9 mouse cellular contexts compared by ENCODE assay signal in the genomic region with DNA sequence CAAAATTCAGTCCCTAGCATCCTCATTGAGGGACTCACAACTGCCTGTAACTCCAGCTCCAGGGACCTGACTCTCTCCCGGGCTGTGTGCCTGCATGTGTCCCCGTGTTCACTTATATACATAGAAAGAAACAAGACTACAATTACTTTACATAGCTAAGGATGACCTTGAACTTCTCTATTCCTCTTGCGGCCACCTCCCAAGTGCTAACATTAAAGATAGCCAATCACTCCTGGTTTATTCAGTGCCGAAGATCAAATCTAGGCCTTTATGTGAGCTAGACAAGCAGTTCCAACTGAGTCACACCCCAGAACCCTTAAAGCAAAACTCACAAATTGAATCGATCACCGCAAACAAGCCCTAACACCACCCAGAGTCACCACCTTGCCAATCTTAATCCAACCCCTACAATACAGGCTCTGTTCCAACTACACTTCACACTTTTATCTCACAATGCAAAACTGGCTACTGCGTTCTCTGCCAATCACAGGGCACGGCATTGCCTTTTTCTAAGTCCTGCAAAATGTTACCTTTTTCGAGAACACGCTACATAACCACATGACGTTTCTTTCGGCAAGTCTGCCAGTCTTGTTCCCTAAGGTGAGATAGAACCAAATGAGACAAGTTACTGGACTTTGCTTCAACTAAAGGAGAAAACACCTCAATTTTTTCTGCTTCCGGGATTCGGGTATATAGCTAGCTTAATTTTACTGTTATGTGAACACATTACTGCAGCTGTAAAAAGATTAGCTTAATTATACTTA. TPM values are rescaled to one million over a fixed set of nuclear protein-coding genes. Genes with fewer than 3 reads are reported as not detected.
DNase-seq lines count a peak whose midpoint lies in the region; ATAC-seq and TF ChIP-seq lines count a peak whose summit lies in the region.
"Had no signal": no experiment of that assay in that cellular context is flagged by ENCODE, and none has a peak within 500 bp of the region (broad histone marks: within the 10 kb centered on the region; RNA-seq: fewer than 3 reads in every experiment).

No protein-coding gene starts in this region.

- no peaks in the 10 kb centered on the region for H3K9me3 ChIP-seq in G1E (replicated peaks)
- H3K9me3 ChIP-seq in heart, embryonic 16.5 days (replicated peaks; ENCODE audit: control insufficient read depth, low read length), result no peaks in the 10 kb centered on the region

- peak overlapping the region; percentile 96 for H3K4me3 ChIP-seq in gastrocnemius, adult 2 months
- peak overlapping the region; percentile 87 for H3K4me3 ChIP-seq in G1E (ENCODE audit: low read depth, low read length)
- H3K4me3 ChIP-seq in heart, embryonic 16.5 days (ENCODE audit: low read length), result peak overlapping the region; percentile 76
- peak overlapping the region; percentile 91 for H3K4me3 ChIP-seq in macrophage (ENCODE audit: inconsistent target)

- ATAC-seq in G1E (ENCODE audit: extremely low read depth, insufficient number of reproducible peaks, low FRiP score, poor library complexity, severe bottlenecking), result no peak
- no peak for ATAC-seq in heart, embryonic 16.5 days (replicated peaks; ENCODE audit: extremely low read depth, insufficient read depth, low FRiP score)

- peak overlapping the region; percentile 84 for H3K9ac ChIP-seq in heart, embryonic 16.5 days (ENCODE audit: low read length)

- intact Hi-C loops in gastrocnemius, adult 2 months (cut with DNase I), result loop anchor here (2.0 to 5.0 kb wide), 3 partner anchors 78 to 258 kb away; partner anchors contain the start of gene Ccm2

- H3K36me3 ChIP-seq in G1E (replicated peaks), result peaks cover 57% of the 10 kb centered on the region
- peaks cover 38% of the 10 kb centered on the region for H3K36me3 ChIP-seq in heart, embryonic 16.5 days (ENCODE audit: control insufficient read depth, insufficient read depth)
- peaks cover 40% of the 10 kb centered on the region for H3K36me3 ChIP-seq in macrophage (ENCODE audit: inconsistent target)

- H3K27me3 ChIP-seq in G1E (ENCODE audit: insufficient read depth, low read length), result no peaks in the 10 kb centered on the region
- no peaks in the 10 kb centered on the region for H3K27me3 ChIP-seq in heart, embryonic 16.5 days (ENCODE audit: control insufficient read depth, insufficient read depth, low read length)

- no peak for TF ChIP-seq CTCF in gastrocnemius, adult 2 months (IDR thresholded peaks at IDR 0.05)
- no peak for TF ChIP-seq CTCF in G1E (IDR thresholded peaks at IDR 0.05; ENCODE audit: low read depth, low read length)

- H3K4me1 ChIP-seq in G1E (ENCODE audit: insufficient read depth, low read depth, low read length), result peaks cover 69% of the 10 kb centered on the region
- peaks cover 25% of the 10 kb centered on the region for H3K4me1 ChIP-seq in heart, embryonic 16.5 days (ENCODE audit: control insufficient read depth, insufficient read depth, low read length)

- peak overlapping the region; percentile 90 for H3K4me2 ChIP-seq in heart, embryonic 16.5 days (ENCODE audit: low read depth, low read length)

- peaks cover 58% of the 10 kb centered on the region for H3K79me2 ChIP-seq in macrophage (ENCODE audit: inconsistent target)

- no peak for DNase-seq in gastrocnemius, adult 2 months
- DNase-seq in gastrocnemius, adult 18-20 months (ENCODE audit: low spot score), result no peak
- no peak for DNase-seq in G1E (ENCODE audit: low spot score)
- DNase-seq in adrenal gland, postnatal 4 days (ENCODE audit: low spot score in 2 of 2), result no peak
- no peak for DNase-seq in urinary bladder, postnatal 4 days (ENCODE audit: low spot score in 2 of 2)
- DNase-seq in frontal cortex, postnatal 10 days (ENCODE audit: low spot score in 2 of 2), result no peak

- peak overlapping the region; percentile 96 for H3K27ac ChIP-seq in gastrocnemius, adult 2 months
- H3K27ac ChIP-seq in heart, embryonic 16.5 days (ENCODE audit: low read length), result peak overlapping the region; percentile 46; the same call in 1 of the 2 replicates
- H3K27ac ChIP-seq in macrophage, result peak overlapping the region; percentile 92

- WGBS in heart, embryonic 16.5 days, result 45% methylated on average over 14 of the region's 14 CpGs
- 57% methylated on average over 14 of the region's 14 CpGs for WGBS in macrophage (ENCODE audit: missing documents)

RNA-seq across cellular contexts. Expression of gene Tbrg4, which starts 1.1 kb away (rescaled TPM):
- total RNA-seq in gastrocnemius, adult 2 months (2021), result 10 to 100 TPM; 57.3 to 79.3 TPM
- 10 to 100 TPM; 62.9 to 64.4 TPM for total RNA-seq in gastrocnemius, adult 18-20 months (2021)
- 71.1 and 72.1 TPM in 2 replicates for total RNA-seq in G1E (2014; fragmentation: Nextera tagmentation)
- total RNA-seq in G1E (2017), result 30.0 and 33.7 TPM in 2 replicates
- 211 and 218 TPM in 2 replicates for polyA plus RNA-seq in G1E (2012)
- polyA plus RNA-seq in heart, embryonic 16.5 days (2015; fragmentation: Nextera tagmentation; extraction: Ambion mirVana), result 49.8 and 51.0 TPM in 2 replicates
- 100 to 1,000 TPM in 1 of 26 experiments, 10 to 100 TPM in 25; 34.3 to 114 (median 78.3) TPM for total RNA-seq in macrophage (2018; cell fraction: chromatin; rRNA removed)
- total RNA-seq in macrophage (2018; cell fraction: cytosol; rRNA removed), result 10 to 100 TPM; 14.0 to 29.9 (median 21.1) TPM
- total RNA-seq in macrophage (2018; cell fraction: nucleus; rRNA removed), result 100 to 1,000 TPM in 1 of 26 experiments, 10 to 100 TPM in 25; 32.2 to 106 (median 46.5) TPM
- polyA plus RNA-seq in macrophage (2018), result 15.0 to 37.3 TPM (median 19.2 TPM) in 3 replicates
- total RNA-seq in adrenal gland, postnatal 4 days (2021), result 10 to 100 TPM; 70.9 to 81.6 TPM

RNA-seq across cellular contexts. Expression of gene Wap, which starts 13.6 kb away (rescaled TPM):
- not detected for total RNA-seq in gastrocnemius, adult 2 months (2021)
- total RNA-seq in gastrocnemius, adult 18-20 months (2021), result not detected
- total RNA-seq in G1E (2014; fragmentation: Nextera tagmentation), result not detected in 2 replicates
- not detected in 2 replicates for total RNA-seq in G1E (2017)
- not detected in 2 replicates for polyA plus RNA-seq in G1E (2012)
- polyA plus RNA-seq in heart, embryonic 16.5 days (2015; fragmentation: Nextera tagmentation; extraction: Ambion mirVana), result not detected in 2 replicates
- total RNA-seq in macrophage (2018; cell fraction: chromatin; rRNA removed), result not detected
- not detected for total RNA-seq in macrophage (2018; cell fraction: cytosol; rRNA removed)
- not detected for total RNA-seq in macrophage (2018; cell fraction: nucleus; rRNA removed)
- not detected in 3 replicates for polyA plus RNA-seq in macrophage (2018)
- not detected for total RNA-seq in adrenal gland, postnatal 4 days (2021)
- total RNA-seq: granulocyte monocyte progenitor cell, adult 5-6 weeks had no signal

RNA-seq across cellular contexts. Expression of gene Nacad, which starts 18.9 kb away (rescaled TPM):
- under 1 TPM; 0.28 to 0.38 TPM for total RNA-seq in gastrocnemius, adult 2 months (2021)
- under 1 TPM; 0.74 to 0.87 TPM for total RNA-seq in gastrocnemius, adult 18-20 months (2021)
- not detected in 2 replicates for total RNA-seq in G1E (2014; fragmentation: Nextera tagmentation)
- total RNA-seq in G1E (2017), result under 0.01 and 0.05 TPM in 2 replicates
- polyA plus RNA-seq in G1E (2012), result not detected in 2 replicates
- 1.0 and 1.1 TPM in 2 replicates for polyA plus RNA-seq in heart, embryonic 16.5 days (2015; fragmentation: Nextera tagmentation; extraction: Ambion mirVana)
- under 1 TPM in 2 of 26 experiments, not detected in 24; 0.13 to 0.92 TPM for total RNA-seq in macrophage (2018; cell fraction: chromatin; rRNA removed)
- not detected for total RNA-seq in macrophage (2018; cell fraction: cytosol; rRNA removed)
- total RNA-seq in macrophage (2018; cell fraction: nucleus; rRNA removed), result not detected
- polyA plus RNA-seq in macrophage (2018), result not detected in 3 replicates
- total RNA-seq in adrenal gland, postnatal 4 days (2021), result 10 to 100 TPM in 1 of 2 experiments, 1 to 10 TPM in 1; 4.7 to 12.6 TPM
- total RNA-seq: granulocyte monocyte progenitor cell, adult 5-6 weeks had no signal

RNA-seq across cellular contexts. Expression of gene Ramp3, which starts 33.5 kb away (rescaled TPM):
- 1 to 10 TPM in 1 of 2 experiments, under 1 TPM in 1; 0.46 to 1.2 TPM for total RNA-seq in gastrocnemius, adult 2 months (2021)
- total RNA-seq in gastrocnemius, adult 18-20 months (2021), result 1 to 10 TPM in 1 of 2 experiments, under 1 TPM in 1; 0.48 to 1.1 TPM
- not detected in 2 replicates for total RNA-seq in G1E (2014; fragmentation: Nextera tagmentation)
- not detected in 2 replicates for total RNA-seq in G1E (2017)
- not detected in 2 replicates for polyA plus RNA-seq in G1E (2012)
- 4.3 and 5.9 TPM in 2 replicates for polyA plus RNA-seq in heart, embryonic 16.5 days (2015; fragmentation: Nextera tagmentation; extraction: Ambion mirVana)
- not detected for total RNA-seq in macrophage (2018; cell fraction: chromatin; rRNA removed)
- total RNA-seq in macrophage (2018; cell fraction: cytosol; rRNA removed), result under 1 TPM in 24 of 26 experiments, not detected in 2; 0.14 to 0.66 (median 0.37) TPM
- total RNA-seq in macrophage (2018; cell fraction: nucleus; rRNA removed), result 1 to 10 TPM in 2 of 26 experiments, under 1 TPM in 10, not detected in 14; 0.36 to 1.2 (median 0.72) TPM
- polyA plus RNA-seq in macrophage (2018), result 0.11 TPM in 1 of 3 replicates, not detected in the others
- 10 to 100 TPM; 14.3 to 14.8 TPM for total RNA-seq in adrenal gland, postnatal 4 days (2021)
- total RNA-seq: granulocyte monocyte progenitor cell, adult 5-6 weeks had no signal

Comparison
In these comparisons a context has a peak if more than half of its experiments do, and no peak if none do; other contexts are left out.
1. H3K27ac ChIP-seq: peak in every context shown above with its lines; median percentile 96 in gastrocnemius, adult 2 months; 92 in macrophage; 46 in heart, embryonic 16.5 days.